Mouse (Mus musculus) urinary bladder, postnatal 14 days (tissue): ENCODE measurements at regions not wholly inside any gene's neighbourhood (a gene's known extent, or its start where the extent isn't known, plus 50 kb on each side); places are given as distances from the start of the nearest gene placed in this dataset.

ENCODE experiments used
- DNase-seq: peaks from one replicate; pipeline ENCODE4 v3.0.0; 2021; ENCODE audit warnings: low spot score

- no peak for DNase-seq
Measured at GRCm38 (mm10) chr4:140320120-140320921, 73.7 kb upstream of the Igsf21 start.

GRCm38 (mm10) chr4:140312635-140313034 is 66.1 kb upstream of the Igsf21 start:
- no peak for DNase-seq

- no peak for DNase-seq
Measured at GRCm38 (mm10) chr4:140307481-140307880, 60.9 kb upstream of the Igsf21 start.

GRCm38 (mm10) chr4:140304960-140305359 is 58.4 kb upstream of the Igsf21 start:
- no peak for DNase-seq

- DNase-seq: no peak
Measured at GRCm38 (mm10) chr4:140301661-140302060, 55.1 kb upstream of the Igsf21 start.

GRCm38 (mm10) chr4:140297912-140298620 is 51.5 kb upstream of the Igsf21 start:
- no peak for DNase-seq
